Mouse (Mus musculus) lung, postnatal 0 days (tissue): ENCODE data around the gene Dynlt1b.
"Not testable (repeated sequence)": the region's sequence is repeated elsewhere in the genome, so short reads cannot be mapped to it uniquely, and the experiment has no call there.

Experiments used
- CTCF ChIP-seq: IDR thresholded peaks from 2 replicates; pipeline ENCODE4 v1.5.1; 2016; ENCODE audit warnings: antibody characterized with exemption, mild to moderate bottlenecking
- EP300 ChIP-seq: IDR thresholded peaks from 2 replicates; pipeline ENCODE4 v1.6.1; 2016; ENCODE audit warnings: antibody characterized with exemption, mild to moderate bottlenecking, control low read depth

GRCm38 (mm10) chr17:6470031-6470430 lies 40.1 kb downstream of the Dynlt1b start:
- not testable (repeated sequence) for TF ChIP-seq CTCF, EP300
